Mouse (Mus musculus) kidney, adult 18-20 months (tissue): Measurements from ENCODE around the gene Anks1.
"Not testable (repeated sequence)": the region's sequence is repeated elsewhere in the genome, so short reads cannot be mapped to it uniquely, and the experiment has no call there.

ENCODE experiments used
- DNase-seq: peaks from one replicate; pipeline ENCODE4 v3.0.0; 2021

Gene Anks1

DNA sequence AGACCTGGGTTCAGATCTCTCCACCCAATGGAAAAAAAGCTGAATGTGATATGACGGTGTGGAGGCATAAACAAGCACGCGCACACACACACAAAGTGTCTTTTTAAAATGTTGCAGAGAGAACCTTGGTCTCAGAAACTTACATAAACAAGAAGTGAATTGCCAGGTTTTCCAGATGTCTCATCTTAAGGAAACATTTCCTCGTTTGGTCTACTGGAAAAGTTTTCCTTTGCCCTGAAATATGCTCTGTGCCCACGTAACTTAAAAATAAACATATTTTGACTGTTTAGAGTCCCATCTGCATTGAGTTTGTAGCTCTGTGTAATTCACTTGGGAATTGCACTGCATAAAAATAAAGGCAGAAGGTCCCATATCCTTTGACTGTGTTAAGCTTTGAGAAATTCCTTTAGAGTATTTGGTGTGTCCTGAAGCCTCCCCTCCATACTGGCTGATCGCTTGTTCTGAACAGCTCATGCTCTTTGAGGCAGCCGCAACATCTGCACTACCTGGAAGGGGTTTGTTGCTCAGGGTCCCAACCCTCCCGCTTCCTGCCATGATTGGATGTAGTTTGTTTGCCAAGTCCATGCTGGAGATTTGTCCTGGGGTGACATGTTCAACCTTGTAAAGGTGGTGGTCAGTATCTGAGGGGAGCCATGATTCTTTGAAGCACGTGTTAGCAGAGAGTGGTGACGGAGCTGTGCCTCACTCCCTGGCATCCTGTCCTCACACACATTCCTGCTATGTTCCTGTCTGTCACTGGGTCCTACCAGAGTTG, 25.2 kb downstream of the Anks1 start:
- no peak for DNase-seq

DNA sequence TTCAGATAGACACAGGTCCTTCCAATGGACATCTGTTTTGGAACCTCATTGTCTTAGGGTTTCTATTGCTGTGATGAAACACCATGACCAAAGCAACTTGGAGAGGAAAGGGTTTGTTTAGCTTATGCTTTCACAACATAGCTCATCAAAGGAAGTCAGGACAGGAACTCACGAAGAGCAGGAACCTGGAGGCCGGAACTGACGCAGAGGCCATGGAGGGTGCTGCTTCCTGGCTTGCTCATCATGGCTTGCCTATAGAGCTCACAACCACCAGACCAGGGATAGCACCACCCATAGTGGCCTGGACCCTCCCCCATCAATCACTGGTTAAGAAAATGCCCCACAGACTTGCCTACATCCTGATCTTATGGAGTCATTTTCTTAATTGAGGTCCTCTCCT, 26.0 kb downstream of the Anks1 start:
- DNase-seq, result no peak

DNA sequence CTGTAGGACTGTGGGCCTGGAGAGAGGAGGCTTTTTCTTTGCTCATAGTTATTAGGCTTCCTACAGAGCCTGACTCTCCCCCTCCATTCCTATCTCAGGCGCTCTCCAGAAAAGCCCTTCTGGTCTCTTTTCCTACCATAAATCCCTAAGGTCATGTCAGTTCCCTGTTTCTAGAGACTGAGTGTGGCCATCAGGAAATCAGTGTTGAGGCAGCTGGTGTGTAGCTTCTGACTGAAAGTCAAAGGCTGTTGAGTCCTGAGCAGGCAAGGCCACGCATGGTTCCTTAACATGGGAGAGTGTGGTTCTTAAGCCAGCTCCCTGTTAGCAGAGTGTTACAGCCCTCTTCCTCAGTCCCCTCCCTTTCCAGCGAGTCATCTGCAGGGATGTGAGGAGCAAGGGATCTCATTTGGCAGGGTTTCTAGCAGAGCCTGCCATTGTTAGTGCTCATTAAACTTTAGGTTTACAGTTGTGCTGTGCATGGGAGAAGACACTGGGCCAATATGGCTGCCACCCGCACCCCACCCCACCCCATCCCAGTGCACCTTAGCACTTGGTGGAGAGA, 28.0 kb downstream of the Anks1 start:
- no peak for DNase-seq

DNA sequence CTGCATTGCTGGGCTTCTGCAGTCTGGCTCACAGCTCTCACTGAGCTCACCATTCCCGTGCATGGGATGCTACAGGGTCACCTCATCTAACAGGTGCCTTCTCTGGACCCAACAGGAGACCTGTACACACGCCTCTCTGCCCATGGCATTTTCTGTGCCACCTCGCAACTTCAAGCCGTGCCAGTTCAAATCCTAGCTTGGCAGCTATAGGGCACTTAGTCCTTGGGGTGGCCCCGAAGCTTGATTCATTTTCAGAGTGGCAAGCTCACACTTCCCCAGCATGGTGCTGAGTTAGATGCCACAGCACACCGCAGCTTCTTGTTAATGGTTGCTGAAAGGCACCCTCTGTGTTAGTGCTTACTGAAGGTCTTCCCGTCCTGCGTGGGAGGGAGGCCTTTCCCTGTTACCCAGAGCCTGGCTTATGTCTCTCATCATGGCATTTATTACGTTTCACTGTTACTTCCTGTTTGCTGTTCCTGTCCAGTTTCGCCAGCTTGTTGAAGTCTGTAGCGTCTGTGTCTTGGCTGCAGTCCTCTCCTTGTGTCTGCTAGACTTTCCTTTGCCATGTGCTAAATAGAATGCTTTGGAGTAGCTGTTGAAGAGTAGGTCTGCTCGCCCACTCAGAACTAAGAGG, 29.1 kb downstream of the Anks1 start:
- no peak for DNase-seq

DNA sequence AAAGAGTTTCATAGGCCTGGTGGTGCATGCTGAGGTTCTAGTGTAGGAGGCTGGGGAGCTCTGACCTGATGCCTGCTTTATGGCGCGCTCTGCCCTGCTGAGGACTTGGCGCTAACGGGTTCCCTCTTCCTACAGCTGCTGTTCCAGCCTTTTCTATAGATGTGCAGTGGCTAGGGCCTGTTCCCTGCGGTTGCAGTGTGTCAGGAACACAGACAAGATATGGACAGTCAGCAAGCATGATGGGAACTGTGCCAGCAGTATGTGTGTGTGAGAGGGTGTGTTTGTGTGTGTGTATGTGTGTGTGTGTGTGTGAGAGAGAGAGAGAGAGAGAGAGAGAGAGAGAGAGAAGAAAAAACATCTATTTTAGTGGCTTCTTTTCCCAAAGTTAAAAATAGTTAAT, 29.9 kb downstream of the Anks1 start:
- no peak for DNase-seq

DNA sequence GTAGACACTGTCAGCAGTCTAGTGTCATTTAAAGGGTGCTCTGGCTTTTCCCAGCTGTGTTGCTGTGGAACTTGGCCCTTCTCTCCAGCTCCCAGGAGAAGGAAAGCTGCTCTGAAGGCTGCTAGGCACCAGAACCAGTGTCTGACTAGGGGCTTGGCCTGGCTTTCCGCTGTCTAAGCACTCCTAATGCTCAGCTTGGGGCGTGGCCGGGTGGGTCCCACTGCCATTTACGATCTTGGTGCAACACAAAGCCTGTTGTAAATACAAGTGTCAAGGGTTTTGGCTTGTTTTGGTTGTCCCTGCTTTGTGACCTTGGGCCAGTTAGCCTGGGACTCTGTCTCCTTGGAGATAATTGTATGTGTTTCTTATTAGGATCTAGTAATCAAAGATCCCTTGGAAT, 31.2 kb downstream of the Anks1 start:
- no peak for DNase-seq

DNA sequence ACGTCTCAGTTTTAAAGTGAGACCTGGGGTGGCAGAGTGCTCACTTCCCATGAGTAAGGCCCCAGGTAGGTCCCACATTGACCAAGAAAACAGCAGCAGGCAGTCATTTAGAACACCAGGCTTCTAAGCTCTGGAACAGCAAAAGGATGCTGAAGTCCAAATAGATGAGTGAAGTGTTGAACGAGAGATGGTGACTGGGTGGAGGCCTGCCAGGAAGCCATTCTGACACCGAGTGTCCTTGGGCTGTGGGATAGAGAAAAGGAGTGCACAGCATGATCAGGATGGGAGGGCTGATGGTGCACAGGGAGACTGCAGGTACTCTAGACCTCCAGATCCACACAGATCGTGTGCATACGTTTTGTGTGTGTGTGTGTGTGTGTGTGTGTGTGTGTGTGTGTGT, 32.1 kb downstream of the Anks1 start:
- DNase-seq, result no peak

DNA sequence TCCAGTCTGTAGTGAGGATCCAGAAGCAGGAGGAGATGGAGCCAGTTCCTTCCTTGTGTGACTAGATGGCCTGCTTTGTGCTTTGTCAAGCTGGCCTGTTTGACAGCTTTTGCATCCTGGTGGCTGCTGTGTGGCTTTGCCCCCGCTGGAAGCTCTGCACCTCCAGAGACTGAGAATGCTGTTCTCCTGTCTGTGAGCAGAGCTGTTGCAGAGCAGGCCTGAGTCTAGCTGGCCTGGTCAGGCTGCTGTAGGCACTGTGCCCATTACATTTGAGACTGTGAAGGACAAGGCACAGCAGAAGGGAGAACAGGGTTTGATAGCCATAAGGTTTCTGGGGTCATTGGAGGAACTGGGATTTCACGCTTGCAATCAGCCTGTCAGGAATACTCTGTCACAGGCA, 32.6 kb downstream of the Anks1 start:
- no peak for DNase-seq

DNA sequence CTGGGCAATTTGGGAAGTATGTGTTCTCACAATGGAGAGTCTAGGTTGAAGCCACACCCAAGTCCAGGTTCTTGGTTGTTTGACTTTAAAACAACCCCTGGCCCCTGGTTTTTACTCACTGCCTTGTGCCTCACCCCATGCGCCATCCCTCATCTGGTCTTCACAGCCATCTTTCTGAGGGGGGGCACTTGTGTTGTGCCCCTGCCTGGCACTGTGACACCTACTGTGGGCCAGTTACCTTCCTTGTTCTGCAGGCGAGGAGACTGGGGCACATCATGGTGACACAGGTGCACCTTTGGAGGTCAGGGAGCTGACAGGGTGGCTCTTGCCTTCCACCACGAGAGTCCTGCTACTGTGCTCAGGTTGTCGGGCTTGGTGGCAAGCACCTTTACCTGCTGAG, 33.0 kb downstream of the Anks1 start:
- no peak for DNase-seq

DNA sequence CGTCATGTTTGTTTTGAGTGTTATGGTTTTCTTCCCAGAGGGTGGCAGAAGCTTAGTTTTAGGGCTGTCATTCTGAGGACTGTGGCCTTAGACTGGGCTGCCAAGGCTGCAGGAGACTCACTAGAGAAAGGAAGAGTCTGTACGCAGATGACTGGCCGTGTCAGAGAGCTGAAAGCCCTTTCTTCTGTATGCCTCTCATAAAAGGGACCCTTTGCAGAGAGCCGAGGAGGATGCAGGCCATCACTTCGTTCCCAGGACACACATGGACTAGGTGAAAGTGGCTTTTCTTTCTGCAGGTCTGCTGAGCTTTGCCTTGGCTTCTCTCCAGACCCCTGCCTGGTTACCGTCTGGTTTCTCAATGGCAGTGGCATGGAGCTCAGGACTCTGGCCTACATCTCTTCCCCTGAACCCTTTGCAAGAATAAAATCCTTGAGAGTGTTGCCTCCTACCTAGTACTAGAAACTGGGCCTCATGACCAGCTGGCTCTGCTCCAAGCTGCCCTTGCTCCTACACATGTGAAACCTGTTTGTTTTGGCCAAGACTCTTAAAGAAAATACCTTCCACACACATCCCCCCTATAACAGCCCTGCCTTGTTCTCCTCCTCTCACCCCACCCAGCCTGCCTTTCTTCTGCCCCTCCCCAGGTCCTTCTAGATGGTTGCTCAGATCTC, 36.6 kb downstream of the Anks1 start:
- peak; percentile 82 for DNase-seq

DNA sequence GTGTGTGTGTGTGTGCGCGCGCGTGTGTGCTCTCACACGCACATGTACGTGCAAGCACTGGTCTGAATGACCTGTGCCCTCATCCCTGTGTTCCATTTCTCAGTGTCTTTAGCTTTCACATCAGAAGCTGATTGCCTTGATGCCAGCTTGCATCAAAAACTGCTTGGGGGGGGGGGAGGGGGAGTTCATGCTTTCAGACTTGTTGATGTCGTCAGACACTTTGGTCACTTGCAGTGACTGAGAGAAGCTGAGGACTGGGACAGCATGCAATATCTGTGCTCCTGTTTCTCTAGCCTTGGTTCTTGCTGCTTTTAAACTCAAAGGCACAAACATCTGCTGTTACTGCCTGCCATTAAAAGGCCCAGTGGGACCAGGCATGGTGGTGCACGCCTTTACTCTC, 37.3 kb downstream of the Anks1 start:
- DNase-seq, result no peak

DNA sequence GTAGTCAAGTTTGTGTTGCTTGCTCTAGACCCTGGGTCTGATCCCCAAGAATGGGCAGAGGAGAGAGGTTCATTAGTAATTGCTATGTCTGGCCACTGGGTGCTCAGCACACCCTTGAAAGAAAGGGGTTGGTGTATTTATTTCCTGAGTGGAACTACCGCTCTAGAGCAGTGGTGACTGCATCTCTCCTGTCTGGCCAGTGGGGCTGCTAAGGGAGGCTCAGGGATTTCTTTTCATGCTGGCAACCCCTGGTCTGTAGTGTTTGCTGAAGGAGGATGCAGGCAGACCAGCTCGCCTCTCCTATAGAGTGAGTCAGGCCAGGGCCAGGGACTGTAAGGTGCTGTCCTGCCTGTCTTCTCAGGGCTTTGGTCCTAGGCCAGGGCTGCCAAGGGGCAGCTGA, 38.0 kb downstream of the Anks1 start:
- DNase-seq, result no peak

DNA sequence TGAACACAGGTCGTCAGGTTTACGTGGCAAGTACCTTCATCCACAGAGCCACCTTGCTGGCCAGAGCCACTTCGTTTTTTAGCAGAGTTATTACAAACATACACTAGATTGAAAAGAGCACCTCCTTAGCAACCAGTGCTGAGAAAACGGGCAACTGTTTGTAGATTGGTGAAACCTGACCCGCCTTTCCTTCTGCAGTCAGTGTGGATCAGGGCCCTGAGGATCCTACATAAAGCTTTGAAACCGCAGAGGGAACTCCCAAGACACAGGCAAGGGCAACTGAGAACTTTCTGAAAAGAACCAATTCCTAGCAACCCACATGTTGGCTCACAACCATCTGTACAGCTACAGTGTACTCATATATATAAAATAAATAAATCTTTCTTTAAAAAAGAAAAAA, 44.0 kb downstream of the Anks1 start:
- no peak for DNase-seq

DNA sequence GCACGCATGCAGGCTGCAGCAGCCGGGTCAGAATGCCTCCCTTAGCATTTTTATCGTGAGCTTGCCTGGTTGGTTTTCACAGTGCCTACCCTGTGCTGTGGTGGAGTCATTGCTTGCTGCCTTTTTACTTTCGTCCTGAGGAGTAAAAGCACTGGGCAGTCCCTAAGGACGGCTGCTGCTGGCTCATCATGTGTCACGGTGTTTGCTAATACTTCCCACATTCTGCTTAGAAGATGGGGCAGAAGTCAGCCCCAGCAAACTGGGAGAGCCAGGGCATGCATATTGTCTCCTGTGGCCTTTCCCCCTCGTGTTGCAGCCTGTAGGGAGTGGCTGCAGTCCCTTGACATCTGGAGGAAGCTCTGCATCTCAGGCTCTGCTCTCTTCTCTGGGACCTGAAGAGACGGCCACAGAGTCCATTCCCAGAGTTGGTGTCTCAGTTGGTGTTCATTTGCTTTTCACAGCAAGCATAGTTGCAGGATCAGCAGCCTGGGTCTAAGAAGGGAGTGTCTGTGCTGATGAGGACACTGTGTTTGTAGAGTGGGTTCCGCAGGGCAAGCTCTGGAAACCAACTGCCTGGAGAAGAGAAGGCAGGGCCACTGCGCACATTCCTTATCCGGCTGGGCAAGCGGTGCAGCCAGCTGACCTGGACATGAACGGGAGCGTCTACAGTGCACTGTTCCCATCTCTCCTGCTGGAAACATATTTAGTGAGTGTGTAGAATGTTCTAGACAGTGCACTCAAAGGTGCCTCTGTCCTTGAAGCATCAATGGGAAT, 45.7 kb downstream of the Anks1 start:
- no peak for DNase-seq

DNA sequence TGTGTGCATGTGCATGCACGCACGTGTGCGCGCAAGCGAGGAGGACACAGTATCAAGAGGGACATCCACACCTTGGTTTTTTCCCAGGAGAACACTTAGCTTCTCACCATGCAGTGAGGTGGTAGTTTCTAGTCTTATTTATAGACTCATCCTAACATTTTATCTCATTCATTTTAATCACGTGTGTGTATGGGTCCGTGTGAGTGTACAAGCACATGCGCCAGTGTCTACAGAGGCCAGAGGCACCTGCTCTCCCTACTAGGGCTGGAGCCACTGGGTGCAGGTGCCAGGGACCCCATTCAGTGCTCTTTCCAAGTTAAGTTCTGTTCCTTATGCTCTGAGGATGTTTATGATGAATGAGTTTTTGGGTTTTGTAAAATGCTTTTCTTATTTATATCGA, 48.5 kb downstream of the Anks1 start:
- no peak for DNase-seq

DNA sequence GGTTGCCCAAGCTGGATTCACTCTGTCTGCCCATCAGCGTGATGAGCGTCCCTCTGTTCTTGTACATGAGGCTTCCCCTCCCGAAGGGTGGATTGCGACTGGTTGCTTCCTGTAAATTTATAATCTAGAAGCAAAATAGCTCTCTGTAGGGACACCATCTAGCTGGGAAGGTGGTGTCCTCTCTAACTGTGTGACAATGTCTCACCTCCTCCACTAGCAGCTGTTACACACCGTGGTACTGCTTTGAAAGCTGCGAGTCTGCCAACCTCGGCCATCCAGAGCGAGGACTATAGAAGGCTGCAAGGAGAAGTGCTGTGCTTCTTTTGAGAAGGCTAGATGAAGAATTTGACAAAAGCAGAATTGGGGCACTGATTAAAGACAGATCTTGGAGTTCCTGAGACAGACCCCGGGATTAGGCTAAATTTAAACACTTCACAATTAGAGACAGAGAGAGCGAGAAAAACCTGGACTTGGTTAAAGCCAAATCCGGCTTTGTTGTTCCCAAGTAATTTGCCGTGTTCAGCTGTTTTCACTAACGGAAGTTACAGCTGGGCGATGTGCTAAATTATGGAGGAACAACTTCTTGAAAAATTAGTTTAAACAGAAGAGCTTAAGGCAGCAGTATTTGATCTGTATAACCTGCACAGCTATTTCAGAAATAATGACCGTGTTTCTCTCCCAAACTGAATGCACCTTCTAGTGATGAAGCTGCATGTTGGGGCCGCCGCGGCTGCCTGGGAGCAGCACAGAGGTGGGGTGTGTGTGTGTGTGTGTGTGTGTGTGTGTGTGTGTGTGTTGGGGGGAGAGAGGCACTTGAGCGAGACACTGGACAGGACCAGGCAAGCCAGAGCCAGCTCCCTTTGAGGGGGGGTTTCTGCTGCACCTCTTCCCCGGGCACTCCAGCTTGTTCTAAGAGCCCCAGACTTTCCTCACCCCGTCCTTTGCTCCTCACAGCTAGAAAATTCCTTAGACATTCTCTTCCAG, 51.3 kb downstream of the Anks1 start:
- DNase-seq, result no peak

DNA sequence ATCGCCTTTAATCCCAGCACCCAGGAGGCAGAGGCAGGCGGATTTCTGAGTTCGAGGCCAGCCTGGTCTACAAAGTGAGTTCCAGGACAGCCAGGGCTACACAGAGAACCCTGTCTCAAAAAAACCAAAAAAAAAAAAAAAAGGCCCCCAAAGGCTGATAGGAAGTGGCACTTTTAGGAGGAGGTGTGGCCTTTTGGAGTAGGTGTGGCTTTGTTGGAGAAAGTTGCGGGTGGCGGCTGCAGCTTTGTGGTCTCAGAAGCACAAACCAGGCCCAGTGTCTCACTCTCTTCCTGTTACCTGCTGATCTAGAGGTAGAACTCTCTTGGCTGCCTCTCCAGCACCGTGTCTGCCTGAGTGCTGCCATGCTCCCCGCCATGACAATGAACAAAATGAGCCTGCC, 54.0 kb downstream of the Anks1 start:
- DNase-seq, result not testable (repeated sequence)

DNA sequence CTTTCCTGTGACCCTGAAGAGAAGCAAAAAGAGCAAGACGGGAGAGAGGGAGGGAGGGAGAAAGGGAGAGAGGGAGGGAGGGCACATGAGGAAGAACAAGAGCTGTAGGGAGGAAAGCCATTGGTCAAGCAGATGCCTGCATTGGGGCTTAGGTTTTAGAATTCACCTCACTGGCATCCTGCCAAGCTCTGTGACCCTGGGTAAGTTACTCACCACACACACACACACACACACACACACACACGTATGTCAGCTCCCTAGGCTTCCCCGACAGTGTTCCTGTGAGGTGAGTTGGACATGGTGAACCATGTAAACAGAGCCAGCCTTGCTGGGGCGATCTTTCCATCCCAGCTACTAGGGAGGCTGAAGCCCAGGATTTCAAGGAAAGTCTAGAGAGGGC, 55.5 kb downstream of the Anks1 start:
- peak; percentile 58 for DNase-seq

DNA sequence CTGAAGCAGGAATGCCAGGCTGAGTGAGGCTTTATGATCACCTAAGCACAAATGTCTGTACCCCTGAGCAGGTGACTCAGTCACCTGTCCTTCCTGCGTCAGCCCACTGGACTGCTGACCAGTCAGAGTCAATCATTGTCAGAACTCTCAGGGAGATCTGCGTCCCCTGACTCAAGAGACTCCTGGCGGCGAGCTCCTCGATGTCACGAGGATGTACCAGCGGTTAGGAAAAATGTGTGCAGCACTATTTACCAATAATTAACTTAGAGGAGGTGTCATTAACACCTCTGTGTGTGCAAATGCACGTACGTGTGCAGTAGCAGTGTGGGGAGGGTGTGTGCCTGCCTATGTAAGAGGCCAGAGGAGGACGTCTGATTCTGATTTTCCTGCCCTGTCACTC, 56.2 kb downstream of the Anks1 start:
- peak; percentile 80 for DNase-seq

DNA sequence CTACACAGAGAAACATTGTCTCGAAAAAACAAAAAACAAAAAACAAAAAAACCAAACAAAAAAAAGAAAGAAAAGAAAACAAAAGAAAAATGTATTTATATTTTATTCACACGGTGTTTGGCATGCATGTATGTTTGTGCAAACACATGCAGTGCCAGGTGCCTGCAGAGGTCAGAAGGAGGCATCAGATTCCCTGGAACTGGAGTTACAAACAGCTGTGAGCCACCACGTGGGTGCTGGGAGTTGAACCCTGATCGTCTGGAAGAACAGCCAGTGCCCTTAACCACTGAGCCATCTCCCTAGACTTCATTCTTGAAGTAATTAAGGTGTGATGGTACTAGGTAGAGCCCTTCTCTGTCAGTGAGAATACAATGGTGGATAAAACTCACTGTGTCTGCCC, 57.0 kb downstream of the Anks1 start:
- no peak for DNase-seq

DNA sequence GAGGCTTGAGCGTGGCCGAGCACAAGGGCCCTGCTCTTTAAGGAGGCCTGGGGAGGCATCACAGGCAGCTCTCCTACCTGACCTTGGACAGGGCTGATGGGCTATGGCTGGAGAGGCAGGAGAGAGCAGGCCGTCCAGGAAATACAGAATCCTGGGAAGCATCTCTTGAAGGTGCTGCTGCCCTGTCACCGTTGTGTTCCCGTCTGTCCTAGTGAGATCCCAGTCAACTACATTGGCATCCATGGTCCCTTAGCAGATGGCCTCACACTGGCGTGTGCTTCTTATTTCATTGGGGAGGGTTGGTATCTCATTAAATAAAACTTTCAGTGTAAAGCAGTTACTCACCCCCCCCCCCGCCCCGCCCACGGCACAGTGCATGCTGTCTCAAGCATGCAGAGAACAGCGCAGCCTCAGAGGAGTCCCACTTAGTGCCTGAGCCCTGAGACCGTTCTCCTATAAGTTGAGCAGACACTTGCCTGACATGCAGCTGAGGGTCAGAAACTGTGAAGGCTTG, 57.5 kb downstream of the Anks1 start:
- DNase-seq, result no peak

DNA sequence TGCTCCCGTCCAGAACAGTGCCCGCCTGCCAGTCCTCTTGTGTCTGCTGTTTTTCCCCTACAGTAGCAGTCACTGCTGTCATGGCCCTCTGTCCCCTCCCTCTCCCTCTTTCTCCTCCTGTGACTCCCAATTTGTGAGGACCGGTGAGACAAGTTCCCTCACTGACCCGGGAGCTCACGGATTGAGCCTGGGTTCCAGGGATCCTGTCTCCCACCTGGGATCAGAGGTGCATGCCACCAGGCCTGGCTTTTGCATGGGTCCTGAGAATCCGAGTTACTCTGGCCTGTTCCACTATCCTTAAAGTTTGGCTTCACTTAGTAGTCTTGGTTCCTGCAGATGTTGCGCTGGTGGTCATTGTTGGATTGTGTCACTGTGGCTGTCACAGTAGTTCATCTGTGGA, 58.4 kb downstream of the Anks1 start:
- no peak for DNase-seq
